Mouse (Mus musculus): ENCODE measurements at regions not wholly inside any gene's neighbourhood (a gene's known extent, or its start where the extent isn't known, plus 50 kb on each side); places are given as distances from the start of the nearest gene placed in this dataset.

DNA sequence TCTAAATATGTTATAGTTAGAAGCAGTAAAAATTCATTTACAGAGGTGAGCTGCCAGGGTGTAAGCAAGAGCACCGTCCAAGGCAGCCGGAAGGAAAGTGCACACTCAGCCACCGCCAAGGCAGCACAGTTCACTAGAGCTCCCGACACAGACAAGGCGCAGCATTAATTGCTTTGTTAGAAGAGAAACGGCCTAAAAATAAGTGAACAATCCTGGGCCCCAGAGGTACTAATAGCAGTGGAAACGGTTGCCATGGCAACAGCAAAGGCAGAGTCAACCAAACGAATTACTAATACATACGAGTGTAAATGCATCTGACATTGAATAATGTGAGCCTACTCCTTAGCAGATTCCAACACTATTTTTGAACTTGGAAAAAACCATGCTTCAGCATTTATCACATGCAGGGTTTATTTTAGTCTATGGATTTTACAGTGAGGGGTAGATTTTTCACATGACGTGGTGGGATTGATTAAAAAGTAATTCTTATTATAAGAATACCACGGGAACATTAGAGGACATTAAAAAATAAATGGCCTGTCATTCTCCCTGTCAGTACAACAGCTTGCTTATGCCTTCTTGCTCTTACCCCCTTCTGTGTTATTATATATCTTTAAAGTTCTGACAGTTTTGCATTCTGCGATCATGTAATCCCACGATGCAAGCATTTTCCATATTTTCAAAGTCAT lies 62.5 kb downstream of the Cavin4 start:
- peak; percentile 3 for DNase-seq (ENCODE audit: low read depth, low spot score)

DNA sequence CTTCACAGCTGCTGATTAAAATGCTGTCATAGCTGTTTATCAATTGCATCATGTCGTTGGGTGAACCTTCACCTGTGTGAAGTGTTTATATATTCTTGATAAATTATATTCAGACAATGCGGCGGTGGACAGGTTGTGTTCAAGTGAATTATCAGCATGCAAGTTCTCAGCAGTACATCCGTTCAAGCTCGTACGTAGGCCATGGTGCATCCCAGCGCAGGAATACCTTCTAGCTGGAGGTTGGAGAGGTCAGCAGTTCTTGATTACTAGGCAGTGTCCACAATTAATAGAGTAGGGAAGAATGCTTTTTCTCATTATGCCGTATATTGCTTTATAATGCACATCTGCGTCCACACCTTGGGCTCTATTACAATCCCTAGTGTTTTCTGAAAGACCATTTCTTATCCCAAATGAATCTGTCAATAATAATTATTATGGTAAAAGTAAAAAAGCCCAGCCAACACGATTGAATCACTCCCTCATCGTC lies 63.1 kb downstream of the Cavin4 start:
- no peak for DNase-seq (ENCODE audit: low read depth, low spot score)

DNA sequence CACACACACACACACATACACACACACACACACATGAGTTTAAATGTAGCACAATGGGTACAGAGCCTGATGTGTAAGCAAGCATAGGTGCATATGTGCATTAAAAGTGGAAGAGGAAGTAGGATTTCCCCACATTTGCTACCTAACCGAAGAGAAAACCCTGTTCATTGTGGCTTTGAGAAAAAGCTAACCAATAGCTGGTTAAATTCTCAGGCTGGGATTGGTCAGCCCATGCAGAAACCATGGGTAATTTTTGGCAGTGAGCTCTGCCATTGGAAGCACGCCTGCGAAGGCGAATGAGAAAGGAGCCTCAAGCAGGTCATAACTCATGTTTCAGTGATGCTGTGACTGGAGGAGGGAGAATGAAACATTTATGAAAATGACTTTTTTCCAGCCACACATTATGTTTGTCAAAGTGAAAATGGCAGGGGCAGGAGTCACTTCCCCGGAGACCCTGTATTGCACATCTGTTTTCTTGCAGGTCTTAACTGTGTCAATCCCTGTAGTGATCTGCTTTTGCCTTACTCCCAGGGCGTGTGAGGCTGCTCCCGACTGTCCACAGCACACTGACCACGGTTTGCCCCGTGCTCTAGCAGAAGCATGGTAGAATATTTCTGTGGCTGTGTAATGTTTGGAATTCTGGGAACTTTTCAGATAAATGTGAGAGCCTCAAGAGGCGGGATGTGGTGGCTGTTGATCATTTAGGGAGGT lies 71.7 kb downstream of the Cavin4 start:
- DNase-seq (ENCODE audit: low read depth, low spot score): no peak

DNA sequence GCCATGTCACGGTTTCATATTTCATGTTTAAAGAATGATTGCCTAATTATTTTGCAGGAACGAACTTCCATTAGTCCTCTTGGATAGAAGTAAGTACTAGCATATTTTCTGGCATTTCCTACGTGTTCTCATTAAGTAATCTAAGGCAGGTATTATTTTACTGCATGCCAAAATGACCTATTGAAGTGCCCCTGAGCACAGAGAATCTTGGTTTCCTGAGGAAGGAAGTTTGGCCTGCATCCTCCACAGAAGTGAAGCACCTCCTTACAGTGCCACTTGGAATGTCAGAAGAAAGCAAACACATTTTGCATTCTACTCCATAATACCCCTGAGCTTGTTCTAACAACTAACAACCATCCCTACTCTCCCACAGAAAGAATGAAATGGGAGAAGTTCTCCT lies 82.9 kb downstream of the Cavin4 start:
- DNase-seq (ENCODE audit: low read depth, low spot score): no peak

DNA sequence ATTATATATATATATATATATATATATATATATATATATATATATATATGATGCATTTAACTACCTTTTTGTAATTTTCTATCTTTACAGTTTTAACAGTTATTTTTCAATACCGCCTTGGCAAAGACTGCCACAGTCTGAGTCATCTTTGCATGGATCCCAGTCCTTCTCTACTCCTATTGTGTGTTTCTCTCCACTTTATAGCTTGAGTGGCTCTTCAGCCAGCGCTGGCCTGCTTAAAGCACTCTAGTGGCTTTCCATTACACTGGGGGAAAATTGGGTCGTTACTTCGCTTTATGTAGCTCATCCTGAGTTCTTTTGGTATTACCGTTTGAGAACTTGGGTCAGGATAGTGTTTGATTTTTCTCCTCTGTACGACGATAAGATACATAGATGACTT lies 86.3 kb downstream of the Cavin4 start:
- no peak for DNase-seq (ENCODE audit: low read depth, low spot score)

DNA sequence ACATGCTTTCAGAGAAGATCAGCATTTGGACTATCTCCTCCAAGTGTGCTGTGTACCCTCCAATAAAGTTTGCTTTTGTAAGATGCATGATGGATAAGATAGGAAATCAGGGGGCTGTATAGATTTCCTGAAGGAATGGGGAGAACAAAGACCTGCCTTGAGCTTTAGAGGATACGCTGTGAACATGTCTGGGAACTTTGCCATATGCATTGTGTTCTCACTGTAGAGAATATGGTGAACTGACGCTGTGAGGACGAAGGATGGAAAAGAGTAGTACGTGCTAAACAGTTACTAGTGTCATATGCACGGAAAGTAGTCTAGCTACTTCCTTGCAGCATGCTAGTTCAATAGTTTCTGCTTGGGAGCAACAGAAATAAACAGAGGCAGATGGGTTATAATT lies 86.8 kb downstream of the Cavin4 start:
- no peak for DNase-seq (ENCODE audit: low read depth, low spot score)

DNA sequence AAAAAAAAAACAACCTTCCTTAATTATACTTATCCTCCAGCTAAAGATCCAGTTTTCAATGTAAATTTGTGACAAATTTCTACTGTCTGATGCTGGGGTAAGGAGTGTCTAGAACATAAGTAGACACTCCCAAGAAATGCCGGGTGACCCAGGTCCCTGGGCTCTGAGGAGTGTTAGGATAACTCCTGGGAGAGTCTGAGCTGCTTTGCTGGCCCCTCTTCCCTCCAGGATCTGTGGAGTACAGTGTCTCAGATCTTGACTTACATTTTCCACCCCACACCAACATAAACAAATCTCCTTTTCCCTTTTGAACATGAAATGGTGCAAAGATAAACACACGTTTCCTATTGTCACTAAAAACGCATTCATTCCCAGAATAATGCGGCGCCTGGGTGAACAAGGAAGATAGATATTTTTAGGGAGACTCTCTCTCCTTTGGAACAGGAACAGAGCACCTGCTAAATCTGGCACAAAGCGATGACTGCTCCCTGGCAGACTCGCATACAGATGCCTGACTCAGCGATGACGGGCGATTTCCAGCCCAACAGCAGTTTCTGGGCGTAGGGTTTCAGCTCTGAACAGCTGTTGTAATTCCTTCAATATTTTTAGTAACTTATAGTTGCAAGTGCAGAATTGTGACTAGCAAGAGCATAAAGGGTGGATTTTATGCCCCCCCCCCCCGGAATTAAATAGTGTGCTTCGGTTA lies 91.3 kb downstream of the Cavin4 start:
- DNase-seq (ENCODE audit: low read depth, low spot score): no peak

DNA sequence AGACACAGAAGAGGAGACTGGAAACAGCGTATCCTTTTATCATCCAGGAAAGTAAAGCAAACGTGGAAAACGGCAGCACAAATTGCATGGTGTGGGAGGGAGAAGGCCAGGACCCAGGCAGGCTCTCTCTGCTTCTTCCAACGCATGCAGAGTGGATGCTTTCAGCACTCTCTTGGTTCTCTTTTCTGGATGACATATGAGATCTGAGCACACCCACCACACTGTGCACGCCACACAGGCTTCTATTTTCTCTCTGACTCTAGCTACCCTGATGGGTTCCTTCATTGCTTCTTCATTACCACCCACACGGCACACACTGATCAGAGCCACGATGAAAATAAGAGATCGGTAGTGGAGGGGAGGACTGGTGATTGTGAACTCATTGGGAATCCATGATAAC lies 97.3 kb downstream of the Cavin4 start:
- DNase-seq (ENCODE audit: low read depth, low spot score): no peak

DNA sequence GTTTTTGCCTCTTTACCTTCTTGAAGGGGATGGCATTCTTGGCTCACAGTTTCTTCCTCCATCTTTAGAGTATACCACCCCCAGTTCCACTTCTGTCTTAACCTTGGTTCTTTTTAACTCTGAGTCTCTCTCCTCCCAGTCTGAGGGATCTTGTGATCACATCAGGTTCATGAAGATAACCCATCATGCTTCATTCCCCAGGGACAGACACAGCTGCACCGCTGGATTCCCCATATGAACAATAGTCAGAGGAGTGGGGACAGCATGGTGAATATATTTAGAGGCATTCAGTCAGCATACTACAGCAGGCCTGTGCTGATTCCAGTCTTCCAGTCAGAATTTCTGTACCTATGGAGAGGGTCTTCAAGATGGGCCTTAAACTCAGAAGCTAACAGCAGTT lies 103.1 kb downstream of the Cavin4 start:
- no peak for DNase-seq (ENCODE audit: low read depth, low spot score)

DNA sequence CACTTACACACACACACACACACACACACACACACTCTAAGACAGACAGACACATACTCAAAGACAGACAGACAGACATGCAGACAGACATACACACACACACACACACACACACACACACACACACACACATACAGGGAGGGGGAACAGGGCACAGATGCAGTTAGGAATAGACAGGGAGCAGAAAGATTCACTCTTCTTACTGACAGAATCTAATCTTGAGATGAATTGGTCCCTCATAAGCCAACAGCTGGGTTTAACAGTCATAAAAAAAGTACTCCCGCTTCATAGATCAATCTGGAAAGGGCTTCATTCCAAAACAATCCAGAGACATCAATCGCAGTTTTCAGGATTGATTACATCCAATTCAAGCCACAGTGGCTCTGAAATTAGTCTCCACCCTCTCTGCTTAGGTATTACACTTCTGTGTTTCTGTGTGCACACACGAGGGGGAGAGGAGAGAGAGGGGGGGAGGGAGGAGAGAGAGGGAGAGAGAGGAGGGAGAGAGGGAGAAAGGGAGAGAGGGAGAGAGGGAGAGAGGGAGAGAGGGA lies 107.2 kb downstream of the Cavin4 start:
- DNase-seq (ENCODE audit: low read depth, low spot score): no peak

DNA sequence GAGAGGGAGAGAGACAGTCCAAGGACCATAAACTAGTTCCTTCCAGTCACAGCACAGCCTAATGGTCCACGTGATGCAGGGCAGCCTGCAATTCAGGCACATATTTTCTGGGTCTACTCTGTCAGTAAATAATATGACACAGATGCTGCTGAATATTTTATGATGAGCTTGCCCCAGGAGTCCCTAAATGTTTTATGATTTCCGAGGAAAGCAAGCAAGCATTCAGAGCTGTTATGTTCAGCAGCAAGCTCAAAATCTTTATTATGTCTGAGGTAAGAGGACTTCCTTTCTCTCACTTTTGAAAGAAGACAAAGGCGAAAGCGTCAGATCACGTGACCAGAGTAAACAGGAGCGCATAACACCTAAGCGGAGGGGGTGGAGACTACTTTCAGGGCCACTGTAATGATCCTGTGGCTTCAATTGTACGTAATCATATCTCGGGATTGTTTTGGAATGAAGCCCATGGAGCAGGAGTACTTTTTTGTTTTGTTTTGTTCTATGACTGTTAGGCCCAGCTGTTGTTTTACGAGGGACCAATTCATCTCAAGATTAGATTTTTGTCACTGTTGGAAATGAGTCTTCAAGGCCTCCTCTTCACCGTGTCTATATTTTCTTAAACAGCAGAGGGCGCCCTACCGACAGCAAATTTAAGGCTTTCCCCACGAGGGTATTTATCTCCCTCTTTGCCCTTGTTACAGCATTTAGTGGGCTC lies 107.8 kb downstream of the Cavin4 start:
- DNase-seq (ENCODE audit: low read depth, low spot score): no peak

DNA sequence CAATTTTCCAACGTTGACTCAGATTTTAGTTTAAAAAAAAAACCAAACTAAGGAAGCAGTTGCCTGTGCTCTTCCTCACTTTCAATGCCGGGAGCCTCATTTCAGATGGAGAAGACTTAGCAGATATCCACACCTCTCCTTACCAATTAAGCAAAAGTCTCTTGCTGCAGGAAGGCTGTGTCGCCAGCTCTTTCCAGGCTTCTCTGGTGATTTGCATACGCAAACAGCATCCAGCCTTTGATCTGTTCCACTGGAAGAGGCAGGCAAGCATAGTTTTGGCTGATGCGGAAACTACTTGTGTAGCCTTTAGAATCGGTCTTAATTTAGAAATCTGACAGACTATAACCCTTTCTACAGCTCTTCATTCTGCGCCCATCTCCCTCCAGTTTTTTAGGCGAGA lies 108.5 kb downstream of the Cavin4 start:
- DNase-seq (ENCODE audit: low read depth, low spot score): no peak

DNA sequence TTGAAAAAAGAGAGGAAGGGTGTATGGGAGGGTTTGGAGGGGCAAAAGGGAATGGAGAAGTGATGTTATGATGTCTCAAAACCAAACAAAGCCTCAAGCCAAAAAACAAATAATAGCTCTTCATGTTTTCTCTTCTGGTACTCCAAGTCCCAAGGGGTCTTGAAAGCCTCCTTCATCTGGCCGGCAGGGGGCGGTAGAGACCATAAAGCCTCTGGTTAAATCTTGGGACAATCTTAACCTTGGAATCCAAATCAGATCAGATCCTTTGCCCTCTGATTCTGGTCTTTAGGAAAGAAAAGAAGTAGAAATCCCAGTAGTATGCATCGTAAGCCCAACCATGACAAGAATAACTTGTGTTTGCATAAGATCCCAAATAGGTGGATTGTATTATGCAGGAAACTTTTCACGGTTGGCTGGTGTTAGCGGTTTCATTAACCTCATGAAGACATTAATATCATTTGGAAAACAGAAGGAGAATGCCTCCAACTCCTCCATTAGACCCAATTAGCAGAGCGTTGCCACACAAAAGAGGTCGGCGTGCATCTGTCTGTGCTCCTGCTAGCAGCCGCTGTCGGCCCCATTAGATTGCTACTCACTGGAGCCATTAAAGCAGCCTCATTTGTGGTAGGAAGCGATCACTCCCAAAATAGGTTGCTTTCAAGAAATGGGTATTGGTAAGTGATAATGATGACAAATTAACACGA lies 116.0 kb downstream of the Cavin4 start:
- peak; percentile 61 for DNase-seq (ENCODE audit: low read depth, low spot score)

DNA sequence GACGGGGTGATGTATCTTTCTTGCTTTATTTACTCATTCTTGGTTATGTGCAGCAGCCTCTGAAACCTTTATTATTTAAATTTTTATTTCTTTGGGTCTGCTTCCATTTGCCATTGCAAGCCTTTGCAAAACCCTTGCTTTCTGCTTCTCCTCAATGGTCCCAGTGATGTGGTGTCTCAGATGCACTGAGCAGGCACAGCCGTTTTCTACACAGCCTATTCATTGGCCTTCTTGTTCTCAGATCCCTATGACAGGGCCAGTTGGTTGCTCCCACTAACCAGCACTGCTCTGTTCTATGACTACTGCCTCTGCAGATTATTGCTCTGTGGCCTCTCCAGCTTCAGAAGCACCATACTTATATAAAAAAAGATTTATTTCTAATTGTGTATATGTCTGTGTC lies 116.6 kb downstream of the Cavin4 start:
- DNase-seq (ENCODE audit: low read depth, low spot score): no peak

DNA sequence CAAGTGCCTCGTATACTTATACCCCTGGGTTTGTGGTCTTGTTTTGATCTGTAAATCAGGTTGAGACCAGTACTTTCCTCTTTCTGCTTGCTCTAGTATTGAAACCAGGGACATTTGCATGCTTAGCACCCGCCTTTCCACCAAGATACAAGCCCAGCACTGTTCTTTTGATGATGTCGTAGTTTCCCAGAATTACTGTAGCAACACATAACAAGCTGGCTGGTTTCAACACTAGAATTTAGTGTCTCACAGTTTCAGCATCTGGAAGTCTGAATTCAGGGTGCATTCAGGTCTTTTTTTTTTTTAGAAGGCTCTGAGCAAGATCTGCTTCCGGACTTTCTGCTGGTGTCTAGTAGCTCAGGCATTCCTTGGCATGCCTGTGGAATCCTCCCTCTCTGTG lies 117.8 kb downstream of the Cavin4 start:
- DNase-seq (ENCODE audit: low read depth, low spot score): no peak

DNA sequence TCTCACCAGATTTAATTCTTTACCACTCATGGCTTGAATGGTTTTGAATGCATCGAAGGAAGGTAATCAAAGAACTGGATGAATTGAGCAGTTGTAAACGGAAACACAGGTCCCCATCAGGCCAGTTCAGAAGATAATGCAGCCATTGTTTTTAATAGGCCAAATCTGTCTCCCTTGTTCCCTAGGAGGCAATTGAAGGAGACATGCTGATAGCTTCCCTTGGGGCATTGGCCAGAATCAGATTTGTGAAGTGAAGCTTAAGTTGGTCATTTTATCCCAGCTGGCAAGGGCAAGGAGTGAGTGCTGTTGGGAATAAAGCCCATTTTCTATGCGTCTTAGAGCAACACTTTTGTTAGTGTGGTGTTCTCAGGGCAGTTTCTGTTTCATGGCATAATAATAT lies 119.4 kb downstream of the Cavin4 start:
- DNase-seq (ENCODE audit: low read depth, low spot score): no peak

DNA sequence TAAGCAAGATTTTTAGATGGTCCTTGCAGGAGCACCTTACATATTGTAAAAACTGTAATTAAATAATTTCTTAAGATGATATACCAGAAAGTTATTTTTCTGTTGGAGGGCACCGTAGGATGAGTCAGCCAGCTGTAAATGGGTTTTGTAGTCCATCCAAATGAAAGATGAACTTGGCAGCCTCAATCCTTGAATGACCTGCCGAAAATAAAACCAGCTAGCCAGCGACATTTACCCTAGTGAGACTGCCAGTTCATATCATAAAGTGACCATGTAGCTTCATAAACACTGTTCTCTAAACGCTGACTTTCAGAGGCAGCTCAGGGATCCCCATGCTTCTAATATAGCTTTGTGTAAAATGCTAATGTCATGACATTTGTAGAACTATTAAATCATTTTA lies 127.8 kb downstream of the Cavin4 start:
- DNase-seq (ENCODE audit: low read depth, low spot score): no peak

DNA sequence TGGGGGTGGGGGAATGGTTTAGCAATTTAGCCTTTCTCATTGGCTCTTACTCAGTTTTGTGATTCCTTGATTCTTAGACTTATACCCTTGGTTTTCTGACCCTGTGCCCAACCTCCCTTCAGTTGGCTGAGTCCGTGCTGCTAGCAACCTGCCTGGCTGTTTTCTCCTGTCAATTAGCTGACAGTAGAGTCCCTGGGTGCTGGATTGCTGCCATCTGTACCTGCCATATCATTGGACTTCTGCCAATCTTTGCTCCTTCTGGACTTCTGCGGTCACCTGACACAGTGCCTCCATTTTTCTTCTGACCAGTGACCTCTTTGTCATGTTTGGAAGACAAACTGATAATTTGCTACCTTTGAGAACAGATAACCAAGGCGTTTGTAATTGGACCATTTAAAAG lies 140.5 kb downstream of the Cavin4 start:
- DNase-seq (ENCODE audit: low read depth, low spot score): no peak

DNA sequence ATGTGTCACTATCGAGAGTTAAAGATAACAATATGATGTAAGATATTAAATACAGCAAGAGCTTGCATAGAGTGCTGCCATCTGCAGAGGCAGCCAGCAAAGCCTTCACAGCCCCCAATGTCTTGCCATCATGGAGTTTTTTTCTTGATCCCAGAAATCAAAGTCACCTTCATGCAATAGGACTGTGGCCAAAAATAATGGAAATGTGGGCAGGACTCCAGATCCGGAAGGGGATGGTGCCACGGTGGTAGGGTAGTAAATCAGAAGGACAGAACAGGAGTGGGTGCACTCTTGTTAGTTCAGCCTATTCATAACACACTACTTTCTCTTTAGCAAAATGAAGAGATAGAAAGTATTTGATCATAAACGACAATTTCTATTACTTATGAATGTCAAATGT lies 145.3 kb downstream of the Cavin4 start:
- DNase-seq (ENCODE audit: low read depth, low spot score): no peak

DNA sequence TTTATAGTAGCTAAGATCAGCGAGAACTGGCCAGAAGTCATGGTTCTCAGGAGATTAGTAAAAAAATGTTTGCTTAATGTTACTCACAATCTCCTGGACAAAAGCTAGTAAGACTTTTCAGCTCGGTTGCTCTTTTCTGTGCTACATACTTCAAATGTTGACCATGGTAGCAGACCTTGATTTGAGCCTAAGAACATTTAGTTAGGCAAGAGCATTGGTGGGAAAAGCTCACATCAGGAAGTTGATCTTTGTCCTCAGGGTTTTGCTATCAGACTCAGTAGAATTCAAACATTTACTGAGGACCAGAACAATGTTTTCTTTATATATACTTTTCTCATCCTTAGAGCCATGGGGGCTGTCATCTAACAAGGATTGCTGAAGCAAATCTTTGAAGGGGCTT lies 170.4 kb downstream of the Cavin4 start:
- DNase-seq (ENCODE audit: low read depth, low spot score): no peak

DNA sequence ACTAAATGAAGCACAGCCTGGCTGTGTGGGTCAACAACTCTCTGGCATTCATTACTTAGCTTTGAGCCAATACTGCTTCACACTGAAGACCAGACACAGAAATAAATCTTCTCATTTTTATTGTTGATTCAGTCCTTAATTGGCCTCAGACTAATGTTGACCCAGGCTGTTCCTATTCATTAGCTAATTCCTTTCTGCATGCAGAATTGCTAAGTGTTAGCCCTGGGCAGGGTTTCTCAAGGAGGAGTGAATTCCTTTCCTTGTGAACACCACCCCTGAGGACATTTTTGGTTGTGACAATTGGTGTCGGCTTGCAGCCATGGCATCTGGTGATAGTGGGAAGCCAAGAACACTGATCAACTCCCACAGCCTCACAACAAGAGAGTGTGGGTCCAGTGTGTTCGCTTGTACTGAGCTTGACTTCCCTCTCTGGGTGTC lies 179.5 kb downstream of the Cavin4 start:
- no peak for DNase-seq (ENCODE audit: low read depth, low spot score)

Measured in retina, postnatal 7 days (tissue).